Mouse (Mus musculus): ENCODE results near the gene Urb2.

- no peak for TF ChIP-seq CTCF (IDR thresholded peaks at IDR 0.05; ENCODE audit: low read depth, low read length)
- TF ChIP-seq POLR2AphosphoS5 (IDR thresholded peaks at IDR 0.05; ENCODE audit: insufficient replicate concordance, low read depth, low read length): no peak
- TF ChIP-seq GATA1 (IDR thresholded peaks at IDR 0.05; ENCODE audit: borderline replicate concordance, low read length): no peak
- TF ChIP-seq TAL1 (conservative IDR thresholded peaks at IDR 0.05; ENCODE audit: low read depth, low read length): no peak
- no peak for TF ChIP-seq GATA2 (IDR thresholded peaks at IDR 0.05; ENCODE audit: borderline replicate concordance, low read depth, low read length)
Measured at GRCm38 (mm10) chr8:124052568-124052967, 31.3 kb downstream of the Urb2 start.

All from G1E (cell line).